Mouse (Mus musculus) bone marrow, adult 2 months (tissue): ENCODE measurements around the gene Dirc2.

Source experiments
- CTCF ChIP-seq: fragments of 200-500 bp; IDR thresholded peaks from 2 replicates; pipeline ENCODE4 v1.5.1; 2011; ENCODE audit warnings: low read length, control low read depth; ENCODE audit not compliant: control insufficient read depth, insufficient read depth
- POLR2A ChIP-seq: fragments of 200-500 bp; IDR thresholded peaks from 2 replicates; pipeline ENCODE4 v1.6.1; 2011; ENCODE audit warnings: low read depth, mild to moderate bottlenecking, control low read depth, low read length, borderline replicate concordance; ENCODE audit not compliant: control insufficient read depth

GRCm38 (mm10) chr16:35739548-35739947 lies 29.6 kb downstream of the Dirc2 start:
- no peak for TF ChIP-seq POLR2A
- TF ChIP-seq CTCF, result no peak
